Mouse (Mus musculus) midbrain, postnatal 0 days (tissue): Measurements from ENCODE around the gene Prdm16. TPM values are rescaled to one million over a fixed set of nuclear protein-coding genes. Genes with fewer than 3 reads are reported as not detected.

ENCODE experiments used
- ATAC-seq: fragments of 200-750 bp; cut with Nextera tagmentation; 2 replicates; pipeline ENCODE4 v1.8.0; 2017; ENCODE audit warnings: moderate number of reproducible peaks, mild to moderate bottlenecking, moderate TSS enrichment, moderate library complexity; ENCODE audit not compliant: low FRiP score
- DNase-seq: peaks from one replicate; pipeline ENCODE4 v3.0.0-alpha.2; 2015; ENCODE audit warnings: low spot score
- H3K27ac ChIP-seq: fragments of 300-500 bp; sonication (generic); 2 replicates; pipeline ENCODE4 v1.5.1; 2014; ENCODE audit warnings: low read depth, mild to moderate bottlenecking, low read length, mixed read lengths
- H3K27me3 ChIP-seq: fragments of 300-500 bp; sonication (generic); 2 replicates; pipeline ENCODE4 v1.6.1; 2014; ENCODE audit warnings: low read length, control low read depth, mixed read lengths; ENCODE audit not compliant: insufficient read depth
- H3K36me3 ChIP-seq: fragments of 300-500 bp; sonication (generic); 2 replicates; pipeline ENCODE4 v1.6.1; 2014; ENCODE audit warnings: low read length, control low read depth, mixed read lengths; ENCODE audit not compliant: insufficient read depth
- H3K4me1 ChIP-seq: fragments of 300-500 bp; sonication (generic); 2 replicates; pipeline ENCODE4 v1.6.1; 2014; ENCODE audit warnings: mild to moderate bottlenecking, control low read depth, antibody characterized with exemption, low read length, mixed read lengths; ENCODE audit not compliant: insufficient read depth
- H3K4me2 ChIP-seq: fragments of 300-500 bp; sonication (generic); 2 replicates; pipeline ENCODE4 v1.6.1; 2014; ENCODE audit warnings: low read depth, mild to moderate bottlenecking, low read length, mixed read lengths; ENCODE audit not compliant: poor library complexity, severe bottlenecking
- H3K4me3 ChIP-seq: fragments of 300-500 bp; sonication (generic); 2 replicates; pipeline ENCODE4 v1.5.1; 2014; ENCODE audit warnings: low read depth, mild to moderate bottlenecking, low read length, moderate library complexity
- H3K9ac ChIP-seq: fragments of 300-500 bp; sonication (generic); replicated peaks from 2 replicates; pipeline ENCODE4 v1.6.1; 2014; ENCODE audit warnings: mild to moderate bottlenecking, low read length, moderate library complexity, mixed read lengths; ENCODE audit not compliant: poor library complexity, severe bottlenecking
- H3K9me3 ChIP-seq: fragments of 300-500 bp; sonication (generic); 2 replicates; pipeline ENCODE4 v1.6.1; 2016; ENCODE audit warnings: low read length, control low read depth
- CTCF ChIP-seq: IDR thresholded peaks from 2 replicates; pipeline ENCODE4 v1.5.1; 2016; ENCODE audit warnings: antibody characterized with exemption, mild to moderate bottlenecking
- WGBS: fragments of 180-500 bp; shearing (Covaris S2); extraction: QIAGEN DNeasy Blood & Tissue Kit; methylation state at CpG from one replicate; pipeline ENCODE4 v1.1.7; 2014; 5-methylcytosine and 5-hydroxymethylcytosine counted together
- polyA plus RNA-seq: library from polyadenylated mRNA; unstranded; fragments of >200 nt; fragmentation: Nextera tagmentation; extraction: Ambion mirVana; gene quantifications from 2 replicates; pipeline ENCODE4 v1.2.1, GENCODE M21; 2015
- total RNA-seq: library from RNA; depleted of rRNA; stranded (reverse); fragments of >200 nt; gene quantifications from 2 replicates; pipeline ENCODE4 v1.2.3, GENCODE M21; 2014

Prdm16 gene
- total and polyA plus RNA-seq, 2 experiments from 2014 or later = 9.3 to 10.7 TPM

DNA sequence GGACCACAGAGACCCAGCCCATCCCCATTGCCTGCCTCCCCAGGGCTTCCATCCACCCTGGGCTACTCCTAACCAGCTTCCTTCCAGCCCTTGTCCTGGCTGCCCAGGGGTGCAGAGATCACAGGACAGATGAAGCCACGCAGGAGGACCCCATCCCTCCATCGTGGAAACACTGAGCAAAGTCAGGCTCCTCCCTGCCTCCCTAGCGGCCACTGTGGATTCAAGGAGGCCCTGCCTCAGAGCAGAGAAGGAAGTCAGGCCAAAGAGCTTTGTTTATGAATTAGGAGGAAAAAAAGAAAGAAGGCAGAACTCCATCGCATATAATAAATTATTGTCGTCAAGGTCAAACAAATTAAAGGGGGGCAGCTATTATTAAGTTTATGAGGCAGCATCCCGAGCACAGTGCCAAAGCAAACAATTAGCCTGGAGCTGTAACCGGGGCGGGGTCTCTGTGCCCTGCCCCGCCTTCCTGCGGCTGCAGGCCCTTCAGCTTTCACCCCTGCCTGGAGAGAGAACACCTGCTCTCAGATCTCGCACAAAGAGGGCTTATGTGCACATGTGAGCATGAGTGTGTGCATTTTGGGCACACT lies 288.4 kb downstream of the Prdm16 start:
- 65% methylated on average over 11 of the region's 11 CpGs for WGBS
- no peak for ATAC-seq
- H3K9me3 ChIP-seq = no peaks in the 10 kb centered on the region
- H3K4me1 ChIP-seq = 0 out of 2 replicates have a peak, but pooled peaks cover 4% of the 10 kb centered on the region
- no peak overlapping the region for H3K4me3 ChIP-seq
- H3K4me2 ChIP-seq = no peak overlapping the region
- DNase-seq = no peak
- no peak for TF ChIP-seq CTCF
- no peaks in the 10 kb centered on the region for H3K27me3 ChIP-seq
- no peaks in the 10 kb centered on the region for H3K36me3 ChIP-seq
- no peak overlapping the region for H3K9ac ChIP-seq
- H3K27ac ChIP-seq = no peak overlapping the region

DNA sequence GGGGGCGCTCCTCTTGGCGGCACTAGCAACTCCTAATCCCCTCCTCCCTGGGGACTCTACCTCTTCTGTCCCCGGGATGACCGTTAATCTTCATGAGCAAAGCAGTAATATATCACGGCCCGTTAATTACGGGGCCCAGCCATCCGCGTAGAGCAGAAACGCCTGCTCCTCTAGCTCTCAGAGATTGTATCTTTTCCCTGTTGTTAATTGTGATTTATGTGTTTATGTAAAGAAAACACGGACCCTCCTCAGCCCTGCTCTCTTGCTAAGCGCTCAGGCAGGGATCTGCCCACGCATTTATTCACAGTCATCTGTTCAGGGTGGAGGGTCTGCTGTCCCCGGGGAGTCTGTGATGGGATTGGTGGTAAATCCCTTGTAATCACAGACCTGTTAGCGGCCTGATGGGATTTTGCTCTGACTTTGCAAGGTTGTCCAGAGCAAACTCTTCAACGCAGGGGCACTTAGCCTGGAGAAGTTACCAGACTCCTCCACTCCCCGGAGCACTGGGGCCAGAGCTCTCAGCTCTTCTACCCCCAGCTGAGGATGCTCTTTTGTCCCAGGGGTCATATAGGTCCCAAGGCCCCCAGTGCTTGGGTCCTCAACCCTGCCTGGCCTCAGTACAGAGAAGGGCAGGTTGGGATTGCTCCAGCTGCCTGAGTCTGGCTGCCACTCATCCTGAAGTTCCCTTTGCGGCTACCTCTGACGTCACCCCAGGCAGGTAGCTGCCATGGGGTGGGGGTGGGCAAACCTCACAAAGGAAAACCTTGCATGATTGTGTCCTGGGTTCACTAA lies 289.7 kb downstream of the Prdm16 start:
- Histone ChIP-seq H3K4me2 (no peak overlapping the region), H3K4me3 (no peak overlapping the region), H3K27ac (no peak overlapping the region), H3K36me3 (no peaks in the 10 kb centered on the region), H3K27me3 (no peaks in the 10 kb centered on the region), H3K4me1 (0 out of 2 replicates have a peak, but pooled peaks cover under 1% of the 10 kb centered on the region), H3K9ac (no peak overlapping the region), H3K9me3 (no peaks in the 10 kb centered on the region)
- WGBS = 36% methylated on average over 19 of the region's 19 CpGs
- ATAC-seq (no peak), DNase-seq (peak; percentile 38)
- TF ChIP-seq CTCF = no peak

- DNase-seq = no peak
- H3K9ac ChIP-seq = no peak overlapping the region
- no peak for TF ChIP-seq CTCF
- no peak overlapping the region for H3K4me2 ChIP-seq
- ATAC-seq = no peak
- H3K27ac ChIP-seq = no peak overlapping the region
- no peaks in the 10 kb centered on the region for H3K36me3 ChIP-seq
- 0 out of 2 replicates have a peak, but pooled peaks cover 7% of the 10 kb centered on the region for H3K4me1 ChIP-seq
- no peaks in the 10 kb centered on the region for H3K9me3 ChIP-seq
- 31% methylated on average over 10 of the region's 10 CpGs for WGBS
- no peaks in the 10 kb centered on the region for H3K27me3 ChIP-seq
- H3K4me3 ChIP-seq = no peak overlapping the region
These were observed 300.0 kb downstream of the Prdm16 start for GRCm38 (mm10) chr4:154336650-154337049.

- 35% methylated on average over 12 of the region's 12 CpGs for whole genome bisulfite sequencing
- TF ChIP-seq CTCF = no peak; the same call in 1 of the 2 replicates
- peak within 1 kb of the TSS; percentile 32; the same call in 1 of the 2 replicates for H3K27ac ChIP-seq
- peak; percentile 76 for DNase-seq
- no peaks in the 10 kb centered on the region for H3K27me3 ChIP-seq
- 0 out of 2 replicates have a peak within 1 kb of the TSS, but pooled peaks have one; percentile 8 for H3K9ac ChIP-seq
- H3K36me3 ChIP-seq = no peaks in the 10 kb centered on the region
- H3K4me3 ChIP-seq = no peak within 1 kb of the TSS
- ATAC-seq = peak; percentile 75
- no peaks in the 10 kb centered on the region for H3K9me3 ChIP-seq
- peaks cover 10% of the 10 kb centered on the region; the same call in 1 of the 2 replicates for H3K4me1 ChIP-seq
- H3K4me2 ChIP-seq = peak within 1 kb of the TSS; percentile 37
These were observed 300.9 kb downstream of the Prdm16 start, which contains the start of gene B230104I21Rik for GRCm38 (mm10) chr4:154335761-154336160. B230104I21Rik (plus strand) TSS chr4:154336127.

GRCm38 (mm10) chr4:154334699-154335402 lies 301.8 kb downstream of the Prdm16 start:
- Histone ChIP-seq H3K36me3 (no peaks in the 10 kb centered on the region), H3K4me2 (peak overlapping the region; percentile 37), H3K27me3 (no peaks in the 10 kb centered on the region), H3K9me3 (no peaks in the 10 kb centered on the region), H3K9ac (0 out of 2 replicates have a peak overlapping the region, but pooled peaks have one; percentile 8), H3K4me3 (no peak overlapping the region), H3K4me1 (peaks cover 10% of the 10 kb centered on the region; the same call in 1 of the 2 replicates), H3K27ac (no peak overlapping the region)
- 65% methylated on average over 46 of the region's 48 CpGs for WGBS
- DNase-seq (peak; percentile 57), ATAC-seq (0 out of 2 replicates have a peak, but pooled peaks have one; percentile 29)
- TF ChIP-seq CTCF = no peak
